Mouse (Mus musculus) splenic B cell, adult 2 months (primary cell): ENCODE data around the gene Hoxa4.

Source experiments
- DNase-seq: peaks from one replicate; pipeline ENCODE4 v3.0.0-alpha.2; 2011; ENCODE audit warnings: low read depth, low spot score
- H3K27me3 ChIP-seq: 2 replicates; pipeline ENCODE4 v1.6.1; 2012; ENCODE audit warnings: mild to moderate bottlenecking, low read length, moderate library complexity, mixed read lengths; ENCODE audit not compliant: control insufficient read depth, poor library complexity, insufficient read depth, severe bottlenecking
- H3K36me3 ChIP-seq: 2 replicates; pipeline ENCODE4 v1.6.1; 2012; ENCODE audit warnings: mild to moderate bottlenecking, low read length, moderate library complexity, mixed read lengths; ENCODE audit not compliant: control insufficient read depth, poor library complexity, insufficient read depth, severe bottlenecking

Hoxa4 gene

DNA sequence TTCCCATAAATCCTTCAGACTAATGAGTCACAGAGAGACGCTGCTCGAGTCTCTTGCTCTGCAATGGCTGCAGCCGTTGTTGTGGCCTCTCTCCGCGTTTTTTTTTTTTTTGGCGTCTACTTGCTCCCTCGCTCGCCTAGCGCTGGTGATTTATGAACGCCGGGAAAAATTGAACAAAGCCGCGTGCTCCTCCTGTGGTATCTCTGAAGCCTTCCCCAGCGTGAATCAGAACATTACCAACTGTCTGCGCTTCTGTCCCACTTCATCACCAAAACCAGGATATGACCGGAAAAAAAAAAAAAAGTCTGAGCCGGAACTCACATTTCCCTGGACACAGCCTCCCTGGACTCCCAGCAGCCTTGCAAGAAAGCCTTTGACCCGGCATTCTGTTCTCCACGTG, 6.3 kb downstream of the Hoxa4 start:
- Histone ChIP-seq H3K36me3 (no peaks in the 10 kb centered on the region), H3K27me3 (no peaks in the 10 kb centered on the region)
- no peak for DNase-seq

DNA sequence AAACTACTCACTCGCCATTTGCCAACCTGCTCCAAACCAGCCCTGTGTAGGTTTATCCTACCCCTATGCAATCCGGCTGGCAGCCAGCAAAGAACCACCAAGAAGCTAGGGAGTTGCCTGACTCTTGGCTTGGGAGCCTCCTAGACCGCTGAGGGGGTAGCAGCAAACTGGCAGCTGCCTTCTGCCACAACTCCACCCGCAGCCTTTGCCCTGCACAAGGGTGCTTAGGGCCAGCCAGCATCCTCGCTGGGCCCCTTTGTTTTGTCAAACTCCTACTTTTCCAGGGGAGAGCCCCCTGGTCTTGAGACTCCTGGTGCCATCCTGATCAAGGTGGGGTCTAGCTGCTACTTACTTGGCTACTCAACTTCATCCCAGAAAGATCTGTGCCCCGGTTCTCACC, 6.9 kb downstream of the Hoxa4 start:
- no peaks in the 10 kb centered on the region for H3K36me3 ChIP-seq
- H3K27me3 ChIP-seq, result no peaks in the 10 kb centered on the region
- DNase-seq, result no peak

DNA sequence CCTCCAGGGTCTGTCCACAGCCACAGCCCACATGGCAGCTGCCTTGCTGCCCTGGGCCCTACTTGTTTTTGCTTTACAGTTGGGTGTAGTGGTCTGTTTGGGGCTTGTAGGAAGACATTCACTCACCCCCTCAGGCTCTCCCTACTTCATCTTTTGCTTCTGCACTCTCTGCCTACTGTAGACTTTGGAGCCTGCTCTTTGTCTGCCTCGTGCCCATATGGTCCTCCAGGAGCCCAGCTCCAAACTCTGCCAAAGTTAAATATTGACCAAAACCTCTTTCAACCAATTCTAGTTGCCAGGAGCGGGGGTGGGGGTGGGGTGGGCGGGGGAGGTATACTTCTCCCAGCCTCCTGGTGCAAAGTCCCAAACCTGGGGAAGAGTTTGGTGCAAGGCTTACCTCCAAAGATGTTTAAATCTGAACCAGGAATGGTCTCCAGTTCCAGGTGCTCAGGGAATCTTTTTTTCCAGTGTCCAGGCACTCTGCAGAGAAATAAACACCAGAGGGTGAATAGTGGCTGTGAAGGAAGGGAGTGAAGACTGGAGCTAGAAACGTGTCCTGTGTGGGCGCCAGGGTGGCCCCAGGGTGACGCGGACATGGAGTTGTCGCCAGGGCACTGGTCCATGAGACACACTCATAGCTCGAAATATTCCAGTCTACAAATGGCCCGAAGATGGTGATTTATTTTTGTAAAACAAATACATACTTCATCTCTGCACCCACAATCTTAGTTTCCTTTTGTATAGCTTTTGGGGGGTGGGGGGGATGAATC, 8.1 kb downstream of the Hoxa4 start:
- no peaks in the 10 kb centered on the region for H3K27me3 ChIP-seq
- DNase-seq, result no peak
- no peaks in the 10 kb centered on the region for H3K36me3 ChIP-seq

DNA sequence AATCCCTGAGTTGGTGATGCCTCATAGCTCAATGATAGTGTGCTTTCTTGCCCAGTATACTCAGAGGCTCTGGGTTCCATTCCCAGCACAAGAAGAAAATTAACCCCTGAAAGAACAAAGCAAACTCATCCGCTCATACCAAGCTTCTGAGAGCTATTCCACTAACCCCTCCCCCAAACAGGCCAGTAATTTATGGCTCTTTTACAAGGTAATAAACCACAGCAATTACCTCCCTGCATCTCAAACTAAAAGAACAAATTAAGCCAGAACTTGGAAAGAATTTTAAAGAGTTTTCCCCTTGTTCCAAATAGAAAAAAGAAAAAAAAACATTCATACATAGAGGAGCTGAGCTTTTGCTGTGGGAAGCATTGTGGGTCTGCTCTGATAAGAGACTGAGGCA, 8.8 kb downstream of the Hoxa4 start:
- Histone ChIP-seq H3K36me3 (no peaks in the 10 kb centered on the region), H3K27me3 (no peaks in the 10 kb centered on the region)
- no peak for DNase-seq

DNA sequence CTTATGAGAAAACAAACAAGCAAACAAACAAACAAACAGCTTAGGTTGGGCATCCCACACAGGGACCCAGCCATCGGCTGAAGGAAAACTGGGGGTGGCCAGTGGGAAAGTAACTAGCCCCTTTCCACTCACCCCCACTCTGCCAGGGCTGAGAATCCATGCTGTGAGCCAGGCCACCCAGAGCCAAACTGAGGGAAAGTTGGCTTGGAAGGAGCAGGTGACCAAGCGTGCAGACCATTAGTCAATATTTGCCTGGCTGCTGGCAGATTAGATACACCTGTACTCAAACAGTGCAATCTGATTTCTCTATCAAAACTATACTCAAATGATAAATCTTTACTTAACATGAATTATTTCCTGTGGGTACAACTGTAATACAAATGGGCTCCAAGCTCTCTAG, 9.5 kb downstream of the Hoxa4 start:
- no peaks in the 10 kb centered on the region for H3K27me3 ChIP-seq

DNA sequence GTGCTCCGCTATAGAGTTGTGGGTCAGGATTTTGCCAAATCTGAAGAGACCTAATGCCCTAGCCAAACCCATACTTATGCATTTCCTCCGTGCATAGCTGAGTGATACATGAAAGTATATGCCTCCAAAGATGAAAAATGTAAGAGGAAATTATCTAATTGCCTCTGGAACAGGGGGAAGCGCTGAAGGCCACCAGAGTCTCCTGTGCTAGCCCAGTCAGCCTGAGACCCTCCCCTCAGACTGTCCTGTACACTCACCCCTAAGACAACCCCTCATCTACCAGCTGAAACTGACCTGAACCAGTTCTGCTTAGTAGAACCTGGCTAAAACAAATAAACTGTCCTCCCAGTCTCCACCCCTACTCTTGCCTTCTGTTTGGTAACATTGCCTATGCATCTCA, 10.8 kb downstream of the Hoxa4 start:
- DNase-seq, result no peak
- no peaks in the 10 kb centered on the region for H3K36me3 ChIP-seq
- H3K27me3 ChIP-seq, result peaks cover 2% of the 10 kb centered on the region; the same call in 1 of the 2 replicates

More for the DNA sequence above, 9.5 kb downstream of the Hoxa4 start:
- DNase-seq, result no peak
- H3K36me3 ChIP-seq, result no peaks in the 10 kb centered on the region

DNA sequence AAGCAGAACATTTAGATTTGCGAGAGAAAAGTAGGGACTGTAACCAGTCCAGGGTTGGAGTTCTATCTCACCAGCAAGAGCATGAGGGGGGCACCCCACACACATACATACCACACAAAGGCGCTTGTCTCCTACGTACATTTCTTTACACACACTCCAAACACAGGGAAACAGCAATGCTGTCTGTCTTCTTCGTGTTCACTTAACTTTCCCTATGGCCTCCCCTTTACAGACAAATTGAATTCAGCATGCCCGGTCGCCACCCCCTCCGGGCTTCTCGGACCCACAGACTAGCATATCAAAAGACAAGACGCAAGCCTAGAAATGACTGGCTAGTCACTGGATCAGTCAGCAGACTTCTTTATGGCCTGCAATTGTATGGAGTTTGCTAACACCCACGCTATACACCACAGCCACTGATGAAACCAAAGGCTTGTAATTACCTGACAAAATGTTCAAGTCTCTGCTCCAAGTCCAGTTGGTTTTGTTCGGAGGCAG, 11.3 kb downstream of the Hoxa4 start:
- Histone ChIP-seq H3K27me3 (peaks cover 2% of the 10 kb centered on the region; the same call in 1 of the 2 replicates), H3K36me3 (no peaks in the 10 kb centered on the region)
- no peak for DNase-seq

DNA sequence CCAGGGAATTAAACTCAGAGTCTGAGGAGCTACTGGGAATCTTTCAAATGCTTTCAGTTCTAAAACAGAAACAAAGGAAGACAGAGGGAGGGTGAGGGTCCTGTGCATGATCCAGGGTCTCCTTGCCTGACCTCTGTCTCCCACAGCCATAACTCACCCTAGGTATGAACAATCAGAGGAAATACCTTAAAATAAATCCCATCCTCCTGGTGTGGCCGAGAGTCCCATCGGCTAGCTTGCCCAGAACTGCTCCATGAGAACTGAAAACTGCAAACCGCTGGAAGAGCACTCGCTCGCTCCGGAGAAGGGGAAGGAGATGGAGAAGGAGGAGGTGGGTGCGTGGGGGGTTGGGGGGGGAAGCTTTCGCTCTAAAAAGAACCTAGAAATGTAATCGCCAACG, 11.9 kb downstream of the Hoxa4 start:
- H3K36me3 ChIP-seq, result no peaks in the 10 kb centered on the region
- H3K27me3 ChIP-seq, result peaks cover 2% of the 10 kb centered on the region; the same call in 1 of the 2 replicates
- DNase-seq, result no peak

DNA sequence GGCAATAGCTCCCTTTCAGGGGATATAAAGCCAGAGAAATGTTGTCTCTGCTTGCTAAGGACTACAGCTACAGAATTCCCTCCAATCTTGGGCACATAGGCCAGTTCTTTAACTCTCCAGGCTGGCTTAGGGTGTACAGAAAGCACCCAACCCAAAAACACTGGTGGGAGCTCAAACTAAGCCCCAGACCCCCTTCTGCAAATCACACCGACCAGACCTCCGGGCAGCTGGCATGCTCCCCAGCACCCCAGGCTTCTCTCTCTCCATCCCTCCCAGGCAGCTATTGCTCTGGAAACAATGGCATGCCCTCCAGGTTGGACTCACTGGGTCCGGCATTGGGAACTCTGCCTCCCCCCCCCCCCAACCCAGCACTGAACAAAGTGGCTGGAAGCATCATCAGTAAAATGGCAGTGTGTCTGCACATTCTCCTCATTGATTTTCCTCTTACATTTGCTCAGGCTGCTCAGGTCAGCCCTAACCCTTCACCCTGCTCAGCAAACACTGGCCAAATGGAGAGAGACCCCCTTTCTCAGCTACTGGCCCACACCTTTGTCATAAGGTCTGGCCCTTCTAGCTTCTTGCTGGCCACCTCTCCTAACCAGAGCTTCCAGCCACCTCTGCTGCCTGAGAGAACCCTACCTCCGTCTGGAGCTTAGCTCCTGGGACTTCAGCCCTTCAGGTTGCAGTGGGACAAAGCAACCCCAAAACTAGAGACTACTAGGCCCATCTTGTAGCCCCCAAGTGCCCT, 12.5 kb downstream of the Hoxa4 start:
- no peak for DNase-seq
- peaks cover 2% of the 10 kb centered on the region; the same call in 1 of the 2 replicates for H3K27me3 ChIP-seq
- no peaks in the 10 kb centered on the region for H3K36me3 ChIP-seq

DNA sequence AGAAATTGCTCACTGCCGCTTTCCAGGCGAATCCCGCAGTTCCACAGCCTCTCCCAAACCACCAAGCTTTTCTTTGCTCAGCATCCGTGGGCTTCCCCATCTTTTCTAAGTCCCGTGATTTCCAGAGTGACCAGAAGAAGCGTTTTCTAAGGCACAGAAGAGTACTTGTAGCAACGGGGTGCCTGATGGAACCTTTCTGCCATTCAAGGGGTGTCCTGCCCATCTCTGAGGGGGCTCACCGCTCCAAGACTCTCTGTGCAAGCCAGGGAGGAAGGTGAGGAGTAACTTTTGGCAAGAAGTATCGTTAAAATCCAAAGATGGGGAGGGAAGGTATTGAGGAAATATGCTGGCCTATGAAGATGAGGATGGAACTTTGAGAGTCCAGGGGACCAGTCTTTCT, 13.7 kb downstream of the Hoxa4 start:
- DNase-seq, result no peak
- no peaks in the 10 kb centered on the region for H3K36me3 ChIP-seq
- H3K27me3 ChIP-seq, result peaks cover 2% of the 10 kb centered on the region; the same call in 1 of the 2 replicates

DNA sequence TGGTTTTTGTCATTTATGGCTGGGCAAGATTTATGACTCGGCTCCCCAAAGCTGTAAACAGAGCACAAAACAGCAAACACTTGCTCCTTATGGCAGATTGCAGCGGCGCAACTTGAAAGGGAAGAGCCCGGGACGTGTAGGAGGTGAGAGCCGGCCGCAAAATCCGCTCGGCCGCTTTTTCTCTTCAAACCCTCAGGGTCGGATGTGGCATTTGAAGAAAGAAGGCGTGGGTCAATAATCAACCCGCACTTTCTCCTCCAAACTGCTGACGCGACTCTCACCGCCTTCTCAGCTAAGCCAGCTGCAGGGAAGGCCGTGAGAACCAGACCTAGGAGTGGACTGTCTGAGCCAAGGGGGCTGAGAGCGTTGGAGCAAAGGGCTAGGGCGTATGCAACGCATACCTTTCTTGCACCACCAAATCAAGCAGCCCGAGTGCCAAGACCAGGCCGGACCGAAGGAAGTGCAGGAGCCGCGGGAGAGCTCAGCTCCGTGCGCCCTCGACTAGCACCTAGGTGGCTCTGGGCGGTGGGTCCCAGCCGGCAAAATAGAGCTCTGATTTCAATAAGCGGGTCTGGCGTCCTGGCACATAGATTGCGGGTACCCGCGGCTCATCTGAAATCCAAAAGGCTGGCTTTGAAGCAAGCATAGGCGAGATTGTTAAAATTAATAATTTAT, 14.4 kb downstream of the Hoxa4 start, which contains the start of gene 5730596B20Rik:
TSS of gene 5730596B20Rik (plus strand) at position 438 of the 675 bp plus-strand sequence.
- no peak for DNase-seq
- H3K36me3 ChIP-seq, result no peaks in the 10 kb centered on the region
- peaks cover 2% of the 10 kb centered on the region; the same call in 1 of the 2 replicates for H3K27me3 ChIP-seq

DNA sequence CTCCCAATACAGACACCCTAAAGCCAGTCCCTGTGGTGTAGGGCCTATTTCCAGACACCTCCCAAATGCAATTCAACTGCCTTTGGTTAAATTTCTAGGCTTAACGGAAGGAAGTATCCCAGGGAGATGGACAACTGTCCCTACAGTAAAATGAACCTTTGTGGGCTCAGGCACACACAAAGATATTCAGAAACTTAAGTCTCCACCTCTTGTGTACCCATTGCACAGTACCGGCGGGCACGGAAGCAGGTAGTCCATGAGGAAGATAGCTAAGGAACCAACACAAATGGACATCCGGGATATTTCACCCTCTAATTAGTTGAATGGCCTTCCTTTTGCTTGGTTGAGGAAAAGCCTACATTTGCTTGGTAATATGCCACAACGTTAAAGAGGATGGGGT, 15.2 kb downstream of the Hoxa4 start:
- DNase-seq, result no peak
- H3K36me3 ChIP-seq, result no peaks in the 10 kb centered on the region
- peaks cover 2% of the 10 kb centered on the region; the same call in 1 of the 2 replicates for H3K27me3 ChIP-seq

DNA sequence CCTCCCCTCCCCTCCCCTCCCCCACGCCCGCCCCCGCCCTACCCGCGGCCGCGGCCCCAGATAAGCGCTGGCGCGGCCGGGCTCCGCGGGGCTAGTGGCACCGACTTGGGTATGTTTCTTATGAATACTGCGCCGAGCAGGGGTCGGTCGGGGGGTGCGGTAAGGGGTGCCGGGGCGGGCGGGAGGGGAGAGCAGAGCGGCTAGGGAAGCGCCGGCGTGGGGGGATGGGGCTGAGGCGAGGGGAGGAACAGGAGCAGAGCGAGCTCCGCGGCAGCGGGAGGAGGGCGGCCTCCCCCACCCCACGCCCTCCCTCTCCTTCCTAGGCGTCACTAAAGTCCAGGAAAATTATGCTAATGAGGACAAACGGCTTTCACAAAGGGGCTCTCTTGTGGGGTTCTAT, 15.7 kb downstream of the Hoxa4 start:
- DNase-seq, result no peak
- Histone ChIP-seq H3K36me3 (no peaks in the 10 kb centered on the region), H3K27me3 (peaks cover 2% of the 10 kb centered on the region; the same call in 1 of the 2 replicates)

DNA sequence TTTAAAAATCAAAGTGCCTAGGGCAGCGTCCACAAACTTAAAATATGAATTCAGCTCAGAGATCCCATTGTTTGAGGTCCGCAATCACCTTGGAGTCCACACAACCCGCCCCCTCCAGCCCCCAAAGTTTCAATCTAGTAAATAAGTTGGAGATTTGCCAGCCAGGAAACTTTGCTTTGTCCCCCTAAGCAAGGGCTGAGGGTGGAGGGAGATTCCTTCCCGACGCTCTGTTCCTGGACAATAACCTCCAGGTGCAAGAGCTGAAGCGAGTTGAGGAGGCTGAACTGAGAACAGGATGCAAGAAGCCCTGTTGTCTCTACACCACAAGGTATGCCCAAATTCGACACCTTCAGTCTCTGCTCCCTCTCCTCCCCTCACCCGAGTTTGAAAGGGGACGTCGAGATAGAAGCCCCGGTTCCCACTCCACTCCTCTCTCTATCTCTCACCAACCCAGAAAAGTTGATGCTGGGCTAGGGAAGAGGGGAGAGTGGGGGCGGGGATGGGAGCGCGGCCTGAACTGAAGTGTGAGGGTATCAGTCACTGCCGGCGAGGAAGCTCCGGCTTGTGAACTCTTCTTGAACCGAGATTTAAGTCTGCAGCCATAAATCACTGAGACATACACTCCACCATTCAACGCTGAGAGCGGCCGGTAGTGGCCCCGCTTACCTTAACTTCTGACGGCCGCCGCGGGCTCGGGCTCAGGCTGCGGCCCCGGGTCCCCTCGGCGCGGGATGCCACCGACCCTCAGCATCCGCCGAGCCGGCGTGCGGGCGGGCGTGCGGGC, 16.4 kb downstream of the Hoxa4 start:
- H3K36me3 ChIP-seq, result no peaks in the 10 kb centered on the region
- DNase-seq, result no peak
- peaks cover 2% of the 10 kb centered on the region; the same call in 1 of the 2 replicates for H3K27me3 ChIP-seq
